ENCODE assay signal across 8 mouse cellular contexts in the genomic region with DNA sequence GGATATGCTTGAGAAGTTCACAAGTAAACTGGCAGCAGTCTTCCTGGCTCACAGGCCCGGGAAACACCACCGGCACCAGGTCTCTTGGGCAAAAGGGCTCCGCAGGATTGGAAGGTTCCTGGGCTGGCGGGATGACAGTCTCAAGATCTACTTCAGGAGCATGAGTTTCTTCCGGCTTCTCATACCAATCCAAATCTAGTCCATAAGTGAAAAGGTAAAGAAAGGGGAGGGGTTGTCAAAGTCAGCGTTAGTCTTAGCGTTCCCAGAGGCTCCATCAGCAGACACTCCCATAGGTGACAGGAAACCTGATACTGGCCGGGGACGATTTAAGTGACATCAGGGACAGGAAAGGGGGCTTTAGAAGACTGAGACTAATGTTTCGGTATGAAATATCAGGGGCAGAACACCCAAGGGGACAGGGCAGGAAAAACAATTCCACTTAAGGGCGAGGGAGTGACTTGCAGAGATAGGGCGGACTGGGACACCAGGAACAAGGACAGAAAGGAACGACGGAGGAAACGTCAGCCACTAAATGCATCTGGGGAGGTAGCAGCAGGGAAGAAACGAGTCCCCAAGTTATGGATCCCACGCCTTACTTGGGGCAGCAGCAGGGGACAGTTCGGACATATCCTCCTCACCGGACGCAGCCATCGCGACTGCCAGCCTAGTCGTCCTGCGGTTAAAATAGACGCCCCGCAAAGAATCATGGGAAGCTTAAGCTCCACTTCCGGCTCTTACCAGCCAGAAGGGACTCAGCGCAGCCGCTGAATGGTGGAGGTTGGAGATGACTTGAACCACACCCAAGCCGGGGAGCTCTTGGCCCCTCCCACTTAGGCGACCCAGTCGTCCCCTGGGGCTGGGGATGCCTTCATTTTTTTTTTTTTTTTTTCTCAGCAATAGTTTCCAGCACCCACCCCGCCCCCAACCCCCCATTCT. TPM values are rescaled to one million over a fixed set of nuclear protein-coding genes. Genes with fewer than 3 reads are reported as not detected.
DNase-seq lines count a peak whose midpoint lies in the region; ATAC-seq and TF ChIP-seq lines count a peak whose summit lies in the region.

Mad2l1bp (minus strand) TSS at position 707 of the 936 bp plus-strand sequence.

- no peaks in the 10 kb centered on the region for H3K9me3 ChIP-seq in kidney, embryonic 15.5 days (replicated peaks)
- H3K9me3 ChIP-seq in stomach, embryonic 14.5 days (ENCODE audit: control insufficient read depth, low read depth, low read length), result no peaks in the 10 kb centered on the region

- peak within 1 kb of the TSS; percentile 79 for H3K4me2 ChIP-seq in kidney, embryonic 15.5 days
- peak within 1 kb of the TSS; percentile 63 for H3K4me2 ChIP-seq in stomach, embryonic 14.5 days (replicated peaks; ENCODE audit: low read depth, low read length)

- H3K9ac ChIP-seq in kidney, embryonic 15.5 days, result peak within 1 kb of the TSS; percentile 68
- H3K9ac ChIP-seq in stomach, embryonic 14.5 days (replicated peaks; ENCODE audit: low read depth, low read length), result peak within 1 kb of the TSS; percentile 56

- H3K4me1 ChIP-seq in bone marrow macrophage, adult 2 months (ENCODE audit: control insufficient read depth, insufficient read depth, low read length), result peaks cover 6% of the 10 kb centered on the region; the same call in 1 of the 2 replicates
- 0 out of 2 replicates have a peak, but pooled peaks cover 2% of the 10 kb centered on the region for H3K4me1 ChIP-seq in embryonic fibroblast, embryonic 13.5 days (ENCODE audit: control insufficient read depth, insufficient read depth, low read length)
- peaks cover 18% of the 10 kb centered on the region for H3K4me1 ChIP-seq in kidney, embryonic 15.5 days
- peaks cover 6% of the 10 kb centered on the region; the same call in 1 of the 2 replicates for H3K4me1 ChIP-seq in stomach, embryonic 14.5 days (ENCODE audit: control insufficient read depth, insufficient read depth, low read length)

- H3K27me3 ChIP-seq in kidney, embryonic 15.5 days, result no peaks in the 10 kb centered on the region
- H3K27me3 ChIP-seq in stomach, embryonic 14.5 days (ENCODE audit: control insufficient read depth, insufficient read depth, low read length), result no peaks in the 10 kb centered on the region

- H3K27ac ChIP-seq in bone marrow macrophage, adult 2 months (ENCODE audit: insufficient read depth, low read depth, low read length), result peak within 1 kb of the TSS; percentile 31; the same call in 1 of the 2 replicates
- no peak within 1 kb of the TSS for H3K27ac ChIP-seq in embryonic fibroblast, embryonic 13.5 days (ENCODE audit: insufficient read depth, low read length)
- H3K27ac ChIP-seq in kidney, embryonic 15.5 days, result peak within 1 kb of the TSS; percentile 86
- H3K27ac ChIP-seq in stomach, embryonic 14.5 days (ENCODE audit: low read length), result peak within 1 kb of the TSS; percentile 55; the same call in 1 of the 2 replicates

- H3K36me3 ChIP-seq in kidney, embryonic 15.5 days, result peaks cover 21% of the 10 kb centered on the region
- peaks cover 9% of the 10 kb centered on the region for H3K36me3 ChIP-seq in stomach, embryonic 14.5 days (ENCODE audit: control insufficient read depth, insufficient read depth, low read length)

- TF ChIP-seq CTCF in bone marrow macrophage, adult 2 months (IDR thresholded peaks at IDR 0.05; ENCODE audit: low read depth, low read length), result no peak
- TF ChIP-seq CTCF in embryonic fibroblast, embryonic 13.5 days (IDR thresholded peaks at IDR 0.05; ENCODE audit: borderline replicate concordance, insufficient read depth, low read length), result no peak

- ATAC-seq in kidney, embryonic 15.5 days (replicated peaks; ENCODE audit: low FRiP score), result peak; percentile 93
- peak; percentile 99 for ATAC-seq in monocyte, adult 5-6 weeks (replicated peaks; ENCODE audit: insufficient number of reproducible peaks, low FRiP score, low TSS enrichment, poor library complexity, severe bottlenecking)
- peak; percentile 89 for ATAC-seq in stomach, embryonic 14.5 days (ENCODE audit: insufficient number of reproducible peaks, insufficient read depth, low FRiP score, low read depth)

- peak; percentile 87 to 89 for DNase-seq in B cell, adult 2 months
- peak; percentile 94 for DNase-seq in heart, adult 9 months (ENCODE audit: low spot score in 2 of 2)
- DNase-seq in liver, result peak; percentile 95

- H3K4me3 ChIP-seq in bone marrow macrophage, adult 2 months (ENCODE audit: insufficient read depth, low read length), result peak within 1 kb of the TSS; percentile 90
- H3K4me3 ChIP-seq in embryonic fibroblast, embryonic 13.5 days (ENCODE audit: insufficient read depth, low read length), result peak within 1 kb of the TSS; percentile 73
- H3K4me3 ChIP-seq in kidney, embryonic 15.5 days (replicated peaks), result peak within 1 kb of the TSS; percentile 77
- H3K4me3 ChIP-seq in stomach, embryonic 14.5 days (ENCODE audit: low read depth, low read length), result peak within 1 kb of the TSS; percentile 54

- WGBS in kidney, embryonic 15.5 days, result 5% methylated on average over 33 of the region's 33 CpGs
- WGBS in stomach, embryonic 14.5 days, result 5% methylated on average over 33 of the region's 33 CpGs

- TF ChIP-seq POLR2A in bone marrow macrophage, adult 2 months (IDR thresholded peaks at IDR 0.05; ENCODE audit: borderline replicate concordance, low read depth, low read length), result peak; percentile 96
- peak; percentile 99 for TF ChIP-seq POLR2A in embryonic fibroblast, embryonic 13.5 days (IDR thresholded peaks at IDR 0.05; ENCODE audit: low read depth, low read length)

RNA-seq across cellular contexts. Expression of gene Mad2l1bp, which starts in this region (rescaled TPM):
- polyA plus RNA-seq in bone marrow macrophage, adult 2 months (2012; ENCODE audit: insufficient read depth, insufficient read length, missing spikeins), result 25.8 and 28.4 TPM in 2 replicates
- polyA plus RNA-seq in embryonic fibroblast, embryonic 13.5 days (2011; ENCODE audit: insufficient read length, low read depth, missing spikeins), result 14.5 and 15.3 TPM in 2 replicates
- 37.5 and 39.2 TPM in 2 replicates for polyA plus RNA-seq in kidney, embryonic 15.5 days (2015; fragmentation: Nextera tagmentation; extraction: Ambion mirVana)
- 4.2 to 10.8 TPM (median 6.1 TPM) in 3 replicates for total RNA-seq in monocyte, adult 5-6 weeks (2017)
- polyA plus RNA-seq in stomach, embryonic 14.5 days (2014; fragmentation: Nextera tagmentation; extraction: Ambion mirVana), result 32.2 and 35.3 TPM in 2 replicates
